Mouse (Mus musculus): ENCODE measurements around the gene Cnrip1.

DNA sequence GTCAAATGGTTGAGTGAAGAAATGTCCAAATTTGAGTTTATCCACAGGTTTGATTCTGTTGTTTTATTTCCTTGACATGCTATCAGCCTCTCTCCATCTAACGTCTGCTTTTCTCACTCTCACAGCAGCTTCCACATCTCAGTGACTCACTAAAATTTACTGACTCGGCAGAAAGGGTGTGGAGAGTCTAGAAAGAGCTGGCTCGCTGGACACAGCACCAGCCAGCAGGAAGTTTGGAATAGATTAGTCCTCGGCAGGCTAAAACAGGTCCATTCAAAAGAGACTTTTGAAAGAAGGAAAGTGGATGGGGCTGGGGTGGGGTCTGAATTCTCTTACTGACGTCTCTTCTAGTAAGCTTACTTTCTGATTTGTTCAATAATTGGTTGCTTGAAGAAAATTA lies 34.7 kb downstream of the Cnrip1 start:
- TF ChIP-seq MAFK (IDR thresholded peaks at IDR 0.05; ENCODE audit: insufficient read depth, low read depth, low read length) (peak; percentile 59; the same call in 1 of the 2 replicates), ZNF384 (IDR thresholded peaks at IDR 0.05; ENCODE audit: low read depth, low read length) (no peak), ZC3H11A (IDR thresholded peaks at IDR 0.05; ENCODE audit: borderline replicate concordance, low read depth, low read length) (no peak)
